Mouse (Mus musculus) midbrain, postnatal 0 days (tissue): Measurements from ENCODE around the gene Cd79b. TPM values are rescaled to one million over a fixed set of nuclear protein-coding genes. Genes with fewer than 3 reads are reported as not detected.

Experiments used
- ATAC-seq: fragments of 200-750 bp; cut with Nextera tagmentation; 2 replicates; pipeline ENCODE4 v1.8.0; 2017; ENCODE audit warnings: moderate number of reproducible peaks, mild to moderate bottlenecking, moderate TSS enrichment, moderate library complexity; ENCODE audit not compliant: low FRiP score
- DNase-seq: peaks from one replicate; pipeline ENCODE4 v3.0.0-alpha.2; 2015; ENCODE audit warnings: low spot score
- H3K27ac ChIP-seq: fragments of 300-500 bp; sonication (generic); 2 replicates; pipeline ENCODE4 v1.5.1; 2014; ENCODE audit warnings: low read depth, mild to moderate bottlenecking, low read length, mixed read lengths
- H3K27me3 ChIP-seq: fragments of 300-500 bp; sonication (generic); 2 replicates; pipeline ENCODE4 v1.6.1; 2014; ENCODE audit warnings: low read length, control low read depth, mixed read lengths; ENCODE audit not compliant: insufficient read depth
- H3K36me3 ChIP-seq: fragments of 300-500 bp; sonication (generic); 2 replicates; pipeline ENCODE4 v1.6.1; 2014; ENCODE audit warnings: low read length, control low read depth, mixed read lengths; ENCODE audit not compliant: insufficient read depth
- H3K4me1 ChIP-seq: fragments of 300-500 bp; sonication (generic); 2 replicates; pipeline ENCODE4 v1.6.1; 2014; ENCODE audit warnings: mild to moderate bottlenecking, control low read depth, antibody characterized with exemption, low read length, mixed read lengths; ENCODE audit not compliant: insufficient read depth
- H3K4me2 ChIP-seq: fragments of 300-500 bp; sonication (generic); 2 replicates; pipeline ENCODE4 v1.6.1; 2014; ENCODE audit warnings: low read depth, mild to moderate bottlenecking, low read length, mixed read lengths; ENCODE audit not compliant: poor library complexity, severe bottlenecking
- H3K4me3 ChIP-seq: fragments of 300-500 bp; sonication (generic); 2 replicates; pipeline ENCODE4 v1.5.1; 2014; ENCODE audit warnings: low read depth, mild to moderate bottlenecking, low read length, moderate library complexity
- H3K9ac ChIP-seq: fragments of 300-500 bp; sonication (generic); replicated peaks from 2 replicates; pipeline ENCODE4 v1.6.1; 2014; ENCODE audit warnings: mild to moderate bottlenecking, low read length, moderate library complexity, mixed read lengths; ENCODE audit not compliant: poor library complexity, severe bottlenecking
- H3K9me3 ChIP-seq: fragments of 300-500 bp; sonication (generic); 2 replicates; pipeline ENCODE4 v1.6.1; 2016; ENCODE audit warnings: low read length, control low read depth
- CTCF ChIP-seq: IDR thresholded peaks from 2 replicates; pipeline ENCODE4 v1.5.1; 2016; ENCODE audit warnings: antibody characterized with exemption, mild to moderate bottlenecking
- WGBS: fragments of 180-500 bp; shearing (Covaris S2); extraction: QIAGEN DNeasy Blood & Tissue Kit; methylation state at CpG from one replicate; pipeline ENCODE4 v1.1.7; 2014; 5-methylcytosine and 5-hydroxymethylcytosine counted together
- polyA plus RNA-seq: library from polyadenylated mRNA; unstranded; fragments of >200 nt; fragmentation: Nextera tagmentation; extraction: Ambion mirVana; gene quantifications from 2 replicates; pipeline ENCODE4 v1.2.1, GENCODE M21; 2015
- total RNA-seq: library from RNA; depleted of rRNA; stranded (reverse); fragments of >200 nt; gene quantifications from 2 replicates; pipeline ENCODE4 v1.2.3, GENCODE M21; 2014

Cd79b gene
- total and polyA plus RNA-seq, 2 experiments from 2014 or later: 0.38 to 1.1 TPM

GRCm38 (mm10) chr11:106338870-106339269, 24.3 kb upstream of the Cd79b start:
- no peak for ATAC-seq

GRCm38 (mm10) chr11:106338029-106338428, 23.5 kb upstream of the Cd79b start:
- DNase-seq (no peak), ATAC-seq (no peak)
- WGBS: 74% methylated on average over 5 of the region's 5 CpGs
- Histone ChIP-seq H3K27ac (no peak overlapping the region), H3K4me3 (no peak overlapping the region), H3K4me2 (no peak overlapping the region), H3K27me3 (no peaks in the 10 kb centered on the region), H3K4me1 (no peaks in the 10 kb centered on the region), H3K9me3 (no peaks in the 10 kb centered on the region), H3K9ac (no peak overlapping the region), H3K36me3 (no peaks in the 10 kb centered on the region)
- TF ChIP-seq CTCF: no peak

More at GRCm38 (mm10) chr11:106338870-106339269, 24.3 kb upstream of the Cd79b start:
- H3K36me3 ChIP-seq: no peaks in the 10 kb centered on the region
- no peak overlapping the region for H3K4me2 ChIP-seq
- no peaks in the 10 kb centered on the region for H3K9me3 ChIP-seq
- H3K9ac ChIP-seq: no peak overlapping the region
- no peaks in the 10 kb centered on the region for H3K27me3 ChIP-seq
- no peak for DNase-seq
- no peaks in the 10 kb centered on the region for H3K4me1 ChIP-seq
- H3K27ac ChIP-seq: no peak overlapping the region
- WGBS: 74% methylated on average over 7 of the region's 7 CpGs
- TF ChIP-seq CTCF: no peak
- no peak overlapping the region for H3K4me3 ChIP-seq

GRCm38 (mm10) chr11:106334066-106334465, 19.5 kb upstream of the Cd79b start:
- H3K36me3 ChIP-seq: no peaks in the 10 kb centered on the region
- H3K27ac ChIP-seq: no peak overlapping the region
- DNase-seq: no peak
- H3K9ac ChIP-seq: no peak overlapping the region
- no peak overlapping the region for H3K4me3 ChIP-seq
- H3K9me3 ChIP-seq: no peaks in the 10 kb centered on the region
- no peak for TF ChIP-seq CTCF
- no peak overlapping the region for H3K4me2 ChIP-seq
- no peaks in the 10 kb centered on the region for H3K27me3 ChIP-seq
- no peak for ATAC-seq
- 18% methylated on average over 2 of the region's 2 CpGs for WGBS
- no peaks in the 10 kb centered on the region for H3K4me1 ChIP-seq

- Histone ChIP-seq H3K27ac (no peak overlapping the region), H3K9me3 (no peaks in the 10 kb centered on the region), H3K27me3 (no peaks in the 10 kb centered on the region), H3K4me1 (no peaks in the 10 kb centered on the region), H3K36me3 (no peaks in the 10 kb centered on the region), H3K4me2 (no peak overlapping the region), H3K4me3 (no peak overlapping the region), H3K9ac (no peak overlapping the region)
- 57% methylated on average over 4 of the region's 4 CpGs for WGBS
- no peak for ATAC-seq
- DNase-seq: no peak
- no peak for TF ChIP-seq CTCF
Observed at GRCm38 (mm10) chr11:106332458-106332857, 17.9 kb upstream of the Cd79b start.

GRCm38 (mm10) chr11:106329682-106330081, 15.1 kb upstream of the Cd79b start:
- Histone ChIP-seq H3K4me2 (no peak overlapping the region), H3K9ac (no peak overlapping the region), H3K9me3 (no peaks in the 10 kb centered on the region), H3K4me3 (no peak overlapping the region), H3K36me3 (no peaks in the 10 kb centered on the region), H3K27ac (no peak overlapping the region), H3K4me1 (no peaks in the 10 kb centered on the region), H3K27me3 (no peaks in the 10 kb centered on the region)
- peak; percentile 66 for DNase-seq
- WGBS: 69% methylated on average over 7 of the region's 7 CpGs
- peak; percentile 67 for TF ChIP-seq CTCF
- ATAC-seq: no peak

GRCm38 (mm10) chr11:106329128-106329527, 14.6 kb upstream of the Cd79b start:
- H3K27ac ChIP-seq: no peak overlapping the region
- H3K4me2 ChIP-seq: no peak overlapping the region
- 72% methylated on average over 6 of the region's 6 CpGs for WGBS
- H3K4me3 ChIP-seq: no peak overlapping the region
- H3K9me3 ChIP-seq: no peaks in the 10 kb centered on the region
- no peak for TF ChIP-seq CTCF
- no peak for ATAC-seq
- no peaks in the 10 kb centered on the region for H3K36me3 ChIP-seq
- DNase-seq: no peak
- no peaks in the 10 kb centered on the region for H3K27me3 ChIP-seq
- H3K9ac ChIP-seq: no peak overlapping the region
- no peaks in the 10 kb centered on the region for H3K4me1 ChIP-seq
